Mouse (Mus musculus) left cerebral cortex, adult 8-10 months (tissue): ENCODE results near the gene Hes2. TPM values are rescaled to one million over a fixed set of nuclear protein-coding genes. Genes with fewer than 3 reads are reported as not detected.

Source experiments
- DNase-seq, 2 experiments: peaks; one replicate each; pipeline ENCODE4 v3.0.0; 2022; ENCODE audit warnings: low spot score in 2 of 2
- total RNA-seq, 4 experiments: library from RNA; stranded (reverse); gene quantifications; 2 replicates each; pipeline ENCODE4 v1.2.4; 2022

Gene Hes2
- total RNA-seq, 4 experiments from 2014 or later = not detected

DNA sequence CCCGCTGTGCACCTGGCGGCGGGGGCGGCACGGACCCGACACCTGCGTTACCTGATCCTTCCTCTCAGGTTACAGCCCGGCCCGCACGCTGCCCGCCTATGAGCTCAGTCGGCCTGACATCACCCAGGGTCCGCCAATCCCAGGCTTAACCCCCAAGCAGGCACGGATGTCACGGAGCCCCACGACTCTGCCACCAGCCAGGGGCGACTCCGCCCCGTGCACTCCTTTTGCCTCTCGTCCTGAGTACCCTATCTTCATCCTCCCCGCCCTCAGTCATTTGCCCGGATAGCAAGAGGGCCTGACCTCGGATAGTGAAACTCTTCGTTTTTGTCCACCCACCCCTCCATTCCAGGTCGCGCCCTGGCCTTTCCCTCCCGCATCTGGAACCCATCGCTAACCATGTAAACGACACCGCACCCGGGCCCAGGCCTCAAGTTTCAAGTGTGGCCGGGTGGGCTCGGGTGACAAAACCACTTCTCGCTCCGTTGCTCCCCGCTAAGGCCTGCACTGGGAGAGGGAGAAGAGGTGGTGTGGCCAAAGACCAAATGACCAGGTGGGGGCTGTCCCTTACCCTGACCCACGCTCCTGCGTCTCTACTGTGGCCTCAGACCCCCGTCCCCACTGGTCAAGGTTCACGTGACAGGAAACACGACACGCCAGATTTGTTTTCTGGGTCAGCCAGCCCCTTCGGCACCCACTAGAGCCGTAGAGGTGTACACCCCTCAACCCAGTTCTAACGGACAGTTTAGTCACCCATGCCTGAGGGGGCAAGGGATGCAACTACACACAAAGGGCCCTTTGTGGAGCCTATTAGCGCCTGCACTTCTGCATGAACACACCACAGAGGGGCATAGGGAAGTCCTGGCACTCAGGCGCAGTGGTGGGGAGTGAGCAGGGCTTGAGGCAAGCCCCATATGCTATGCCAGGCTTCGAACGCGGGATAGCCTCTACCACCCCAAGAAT is 26.6 kb upstream of the Hes2 start:
- no peak for DNase-seq

DNA sequence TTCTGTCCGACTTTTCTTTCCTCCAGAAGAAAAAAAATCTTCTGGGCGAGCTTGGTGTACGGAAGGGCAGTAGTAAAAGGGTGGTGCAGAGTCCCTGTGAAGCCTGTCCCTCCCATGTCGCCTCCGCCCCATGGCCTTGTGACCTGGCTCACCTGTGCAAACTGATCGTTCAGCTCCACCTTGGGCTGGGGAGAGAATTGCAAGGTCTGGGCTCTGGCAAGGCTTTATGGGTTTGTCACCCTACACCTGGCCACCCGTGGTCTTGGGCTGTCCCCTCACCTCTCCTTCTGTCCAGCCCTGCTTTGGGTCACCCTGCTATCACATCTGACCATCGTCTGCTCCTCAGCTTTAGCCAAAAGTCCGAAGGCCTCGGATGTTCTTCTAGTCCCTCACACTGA is 25.9 kb upstream of the Hes2 start:
- no peak for DNase-seq

DNA sequence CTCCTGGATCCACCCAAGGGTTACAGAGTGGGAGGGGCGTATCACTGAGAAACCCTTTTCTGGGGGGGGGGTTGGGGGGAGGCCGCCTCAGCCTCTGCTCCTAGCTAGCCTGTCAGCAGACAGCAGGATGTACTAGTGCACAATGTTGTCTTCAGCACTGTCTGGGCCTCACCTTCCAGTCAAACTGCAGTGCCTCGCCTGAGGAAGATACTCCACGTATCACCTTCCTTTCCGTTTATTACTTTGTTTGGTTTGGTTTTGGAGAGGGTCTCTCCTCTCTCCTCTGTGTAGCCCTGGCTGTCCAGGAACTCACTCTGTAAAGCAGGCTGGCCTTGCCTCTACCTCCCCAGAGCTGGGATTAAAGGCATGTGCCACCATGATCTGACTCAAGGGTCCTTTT is 25.5 kb upstream of the Hes2 start:
- DNase-seq = no peak

DNA sequence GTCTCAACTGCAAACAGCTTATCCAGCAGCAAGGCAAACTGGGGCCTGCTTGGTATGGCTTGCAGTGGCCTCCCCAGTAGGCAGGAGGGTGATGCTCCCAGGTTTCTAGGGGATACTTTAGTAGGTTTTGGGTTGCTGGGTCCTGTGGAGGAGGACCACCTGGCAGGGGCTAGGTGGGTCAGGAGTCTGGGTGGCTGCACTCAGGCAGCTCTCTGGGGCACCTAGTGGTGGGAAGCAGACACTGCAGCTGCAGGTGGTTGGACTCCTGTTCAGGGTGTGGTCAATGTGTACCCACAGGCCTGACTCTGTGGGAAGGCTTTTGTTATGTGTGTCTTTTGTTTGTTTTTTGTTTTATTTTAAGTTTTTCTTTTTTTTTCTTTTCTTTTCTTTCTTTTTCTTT is 24.2 kb upstream of the Hes2 start:
- no peak for DNase-seq

DNA sequence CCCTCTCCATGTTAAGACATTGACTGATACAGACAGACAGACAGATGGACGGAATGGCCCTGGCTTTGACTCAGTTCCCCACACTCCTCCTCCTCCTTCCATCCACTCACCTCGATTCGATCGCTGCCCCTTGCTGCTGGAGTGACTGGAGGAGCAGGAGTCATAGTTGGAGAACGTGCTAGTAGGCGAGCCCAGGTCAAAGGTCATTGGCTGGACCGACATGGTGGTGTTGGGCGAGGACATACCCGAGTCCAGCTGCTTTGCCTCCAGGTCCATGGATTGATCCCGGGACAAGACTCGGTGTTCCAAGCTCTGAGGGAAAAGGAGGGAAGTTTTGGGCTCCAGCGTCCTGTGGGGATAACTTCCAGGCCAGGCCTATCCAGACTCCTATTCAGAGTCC is 23.3 kb upstream of the Hes2 start:
- DNase-seq = no peak

DNA sequence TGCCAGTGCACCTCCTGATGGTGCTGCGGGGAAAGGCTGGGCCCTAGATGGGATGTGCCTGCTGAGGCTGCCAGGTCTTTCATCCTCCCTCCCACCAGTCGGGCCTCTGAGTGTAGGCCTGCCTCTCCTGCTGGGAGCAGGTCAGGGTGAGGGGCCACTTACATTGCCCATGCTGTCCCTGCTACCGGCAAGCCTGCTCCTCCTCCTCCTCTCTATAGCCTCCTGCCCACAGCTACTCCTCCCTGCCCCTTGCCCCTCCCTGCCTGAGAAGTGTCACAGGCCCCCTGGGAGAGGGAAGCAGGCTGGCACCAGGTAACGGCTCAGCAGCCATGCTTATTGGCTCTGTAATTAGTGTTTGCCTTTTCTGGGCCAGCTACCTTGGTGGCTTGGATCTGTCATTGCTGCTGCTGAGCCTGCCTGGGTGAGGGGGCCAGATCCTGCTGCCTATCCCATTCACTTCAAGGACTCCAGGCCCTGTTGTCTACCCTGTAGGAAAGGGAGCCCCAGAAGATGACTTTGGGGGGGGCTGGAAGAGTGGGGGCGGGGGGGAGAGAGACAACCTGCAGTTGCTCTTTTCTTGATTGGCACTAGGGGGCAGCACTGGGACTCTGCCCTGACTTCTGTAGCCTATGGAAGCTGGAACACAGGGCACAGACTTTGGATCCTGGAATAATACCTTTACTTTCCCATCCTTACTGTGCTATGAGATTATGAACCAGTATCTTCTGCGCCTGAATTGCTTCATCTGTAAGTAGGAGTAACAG is 22.4 kb upstream of the Hes2 start:
- DNase-seq = no peak

DNA sequence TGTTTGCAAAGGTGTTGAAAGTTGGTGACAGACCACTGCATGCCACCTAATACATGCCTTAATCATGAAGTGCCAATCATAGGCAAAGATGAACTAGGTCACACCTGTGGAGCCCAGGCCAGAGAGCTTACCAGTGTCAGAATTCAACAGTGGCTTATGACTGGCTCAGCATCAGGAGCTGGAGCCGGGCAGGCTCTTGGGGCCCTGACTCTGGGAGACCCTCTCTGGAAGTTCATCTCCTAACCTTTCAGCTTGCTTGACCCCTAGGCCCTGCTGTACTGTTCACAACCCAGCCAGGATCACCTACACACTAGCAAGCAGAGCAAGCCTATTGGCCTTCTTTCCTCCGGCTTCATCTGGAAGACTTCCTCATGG is 21.8 kb upstream of the Hes2 start:
- DNase-seq = no peak

DNA sequence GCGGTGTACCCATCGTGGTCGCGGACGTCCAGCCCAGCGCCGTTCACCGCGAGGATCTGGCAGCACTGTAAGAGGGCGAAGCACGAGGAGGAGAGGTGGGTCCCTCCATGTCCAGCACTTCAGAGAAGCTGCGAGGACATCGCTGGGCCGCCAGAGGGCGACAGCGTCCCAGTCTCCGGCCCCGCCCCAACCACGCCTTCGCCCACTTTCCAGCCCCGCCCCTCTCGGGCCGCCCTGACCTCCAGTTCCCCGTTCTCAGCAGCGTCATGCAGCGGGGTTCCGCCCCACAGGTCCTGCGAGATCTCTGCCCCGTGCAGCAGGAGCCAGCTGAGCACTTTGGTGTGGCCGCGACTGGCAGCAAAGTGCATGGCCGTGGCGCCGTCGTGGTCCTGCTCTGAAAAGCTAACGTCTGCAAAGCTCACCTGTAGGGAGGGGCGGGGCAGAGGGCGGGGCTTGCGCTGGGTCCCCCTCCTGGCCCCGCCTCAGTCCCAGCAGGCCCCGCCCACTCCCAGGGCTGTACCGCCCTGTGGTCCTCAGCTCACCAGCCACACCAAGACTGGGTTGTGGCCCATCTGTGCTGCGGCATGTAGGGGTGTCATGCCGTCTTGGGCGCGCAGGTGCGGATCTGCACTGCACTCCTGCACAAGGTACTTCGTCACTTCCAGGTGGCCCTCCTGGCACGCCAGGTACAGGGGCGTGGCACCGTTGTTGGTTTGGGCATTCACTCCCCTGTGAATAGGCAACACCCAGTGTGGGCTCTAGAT is 20.0 kb upstream of the Hes2 start:
- peak in 1 of 2 experiments; percentile 68 for DNase-seq

DNA sequence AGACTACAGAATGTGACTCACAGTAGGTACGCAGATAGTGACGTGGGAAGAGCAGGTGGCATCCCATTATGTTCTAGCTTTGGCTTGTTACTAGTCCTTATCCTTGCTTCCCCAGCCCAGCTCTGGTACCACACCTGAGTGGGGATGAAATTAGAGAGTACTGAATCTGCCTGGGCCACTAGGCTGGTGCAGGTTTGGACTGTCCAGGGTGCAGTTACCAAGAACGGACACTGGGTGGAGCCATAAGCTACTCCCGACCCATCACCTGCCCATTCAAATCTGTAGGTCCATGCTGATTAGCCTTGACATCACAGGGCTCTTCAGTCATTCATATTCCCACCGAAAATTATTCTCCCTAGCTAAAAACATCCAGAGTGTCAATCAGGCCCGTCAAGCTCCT is 18.2 kb upstream of the Hes2 start:
- no peak for DNase-seq

DNA sequence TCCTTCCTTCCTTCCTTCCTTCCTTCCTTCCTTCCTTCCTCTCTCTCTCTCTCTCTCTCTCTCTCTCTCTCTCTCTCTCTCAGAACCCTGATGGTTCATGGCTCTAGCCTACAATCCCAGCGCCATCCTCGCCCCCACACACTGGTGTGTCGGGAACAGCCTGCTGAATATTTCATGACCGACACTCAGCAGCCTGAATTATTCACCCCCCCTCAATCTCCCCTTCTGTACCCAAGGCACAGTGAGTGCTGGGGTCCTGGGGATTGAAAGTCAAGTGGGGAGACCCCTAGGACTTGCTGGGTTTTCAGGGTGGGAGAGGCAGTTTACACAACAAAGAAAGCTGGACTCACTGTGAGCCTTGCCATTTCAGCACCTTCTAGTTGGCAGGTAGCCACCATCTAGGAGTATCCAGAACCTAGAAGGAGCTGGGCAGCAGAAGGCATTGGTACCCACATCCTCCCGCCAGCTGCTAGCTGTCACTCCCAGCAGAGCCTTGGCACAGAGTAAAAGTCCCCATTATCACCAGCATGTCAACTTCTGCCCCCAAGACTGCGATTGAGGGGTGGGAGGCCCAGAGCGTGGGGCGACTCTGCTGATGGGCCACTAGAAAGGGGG is 17.0 kb upstream of the Hes2 start:
- no peak for DNase-seq

DNA sequence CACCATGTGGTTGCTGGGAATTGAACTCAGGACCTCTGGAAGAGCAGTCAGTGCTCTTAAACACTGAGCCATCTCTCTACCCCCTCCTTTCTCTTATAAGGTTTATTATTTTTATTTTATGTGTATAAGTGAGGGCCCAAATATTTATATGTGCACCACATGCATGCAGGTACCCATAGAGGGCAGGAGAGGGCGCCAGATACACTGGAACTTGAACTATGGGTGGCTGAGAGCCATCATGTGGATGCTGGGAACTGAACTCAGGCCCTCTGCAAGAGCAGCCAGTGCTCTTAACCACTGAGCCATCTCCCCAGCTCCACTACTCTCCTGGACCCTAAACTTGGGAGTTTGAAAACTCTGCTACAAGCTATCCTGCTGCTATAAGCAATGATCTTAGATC is 15.0 kb upstream of the Hes2 start:
- no peak for DNase-seq

DNA sequence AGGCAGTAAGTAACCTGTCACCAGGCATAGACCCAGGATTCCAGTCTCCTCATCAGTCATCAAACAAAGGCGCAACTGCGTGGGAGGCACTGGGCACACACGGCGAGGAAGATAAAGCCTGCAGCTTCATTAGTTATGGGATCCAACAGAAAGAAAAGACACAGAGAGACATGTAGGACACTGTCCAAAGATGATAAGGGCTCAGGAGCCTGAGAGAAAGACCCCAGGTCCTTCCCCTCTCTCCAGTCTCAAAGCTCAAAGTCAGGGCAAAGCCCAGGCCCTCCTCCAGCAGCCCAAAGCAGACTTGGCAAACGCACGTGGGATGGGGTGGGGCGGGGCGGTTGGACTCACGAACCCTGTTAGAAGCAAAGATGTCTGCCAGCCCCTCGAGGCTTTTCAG is 13.2 kb upstream of the Hes2 start:
- no peak for DNase-seq

DNA sequence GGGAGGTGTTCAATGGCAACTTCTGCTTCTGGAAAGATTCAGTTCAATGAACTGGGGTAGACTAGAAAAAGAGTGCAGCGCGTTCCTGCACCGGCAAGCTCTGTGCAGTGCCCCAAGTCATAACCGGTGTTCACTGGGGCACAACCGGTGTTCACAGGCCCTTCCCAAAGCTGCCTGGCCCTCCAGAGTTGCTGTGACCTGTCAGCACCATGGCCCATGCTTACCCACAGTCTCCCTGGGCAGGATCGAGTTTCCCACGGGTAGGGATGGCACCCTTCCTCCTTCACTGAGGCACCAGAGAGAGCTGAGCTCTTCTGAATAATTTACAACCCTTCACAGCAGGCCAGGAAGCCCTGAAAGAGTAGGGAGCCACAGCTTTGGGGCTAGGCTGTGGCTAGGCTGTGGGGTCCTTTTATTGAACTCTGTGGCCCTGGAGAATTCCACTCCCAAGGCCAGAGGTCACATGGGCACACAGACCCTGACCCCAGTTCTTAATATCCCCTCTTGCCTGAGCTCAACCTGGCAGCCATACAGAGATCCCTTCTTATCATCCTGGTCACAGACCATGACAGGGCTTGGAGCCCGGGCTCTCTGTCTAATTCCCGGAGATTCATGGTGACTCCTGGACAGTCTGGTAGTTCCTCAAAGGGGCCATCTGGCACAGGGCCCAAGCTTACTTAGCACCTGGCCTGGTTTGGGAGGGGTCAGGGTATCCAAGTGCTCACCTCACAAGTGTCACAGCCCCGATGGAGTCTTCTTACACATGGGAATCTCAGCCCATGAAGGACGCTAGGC is 12.4 kb upstream of the Hes2 start:
- DNase-seq = no peak

DNA sequence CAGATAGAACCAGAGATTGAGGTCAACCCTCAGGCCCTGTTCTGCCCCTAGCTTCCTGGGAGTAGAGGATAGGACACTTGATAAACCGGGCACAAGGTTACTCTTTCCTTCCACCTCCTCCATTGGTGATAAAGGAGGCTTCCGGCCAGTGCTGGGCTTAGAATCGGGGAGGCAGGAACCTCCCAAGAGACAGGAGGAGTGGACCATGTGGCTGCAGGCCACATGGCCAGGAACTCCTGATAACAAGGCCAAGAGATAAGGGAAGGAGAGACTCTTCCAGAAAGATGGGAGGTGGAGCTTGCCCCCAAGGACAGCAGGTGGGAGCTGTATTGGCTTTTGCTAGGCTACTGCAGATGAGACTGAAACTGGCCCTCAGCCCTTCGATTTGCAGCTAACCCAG is 8.1 kb upstream of the Hes2 start:
- DNase-seq = no peak

DNA sequence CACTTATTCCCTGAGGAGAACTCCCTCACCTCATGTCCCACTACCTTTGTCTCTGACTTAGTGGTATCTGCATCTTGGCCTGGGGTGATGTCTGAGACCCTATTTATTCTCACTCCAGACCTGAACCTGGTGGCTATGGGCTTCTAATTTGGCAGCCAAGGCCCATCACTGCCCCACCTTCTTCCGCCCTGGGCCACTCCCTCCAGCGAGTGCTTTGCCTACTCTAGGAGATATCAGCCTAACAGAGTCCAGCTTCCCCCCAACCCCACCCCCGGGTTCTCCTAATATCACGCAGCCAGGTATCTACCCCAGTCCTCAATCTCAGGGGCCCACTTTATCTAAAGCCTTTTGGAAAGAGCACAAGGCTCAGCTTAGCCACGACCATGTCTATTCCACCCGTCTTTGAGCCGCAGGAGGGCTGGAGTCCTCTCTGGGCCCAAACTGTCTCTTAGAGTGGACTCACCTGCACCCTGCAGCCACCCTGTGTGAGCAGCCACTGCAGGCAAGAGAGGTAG is 7.2 kb upstream of the Hes2 start:
- no peak for DNase-seq

DNA sequence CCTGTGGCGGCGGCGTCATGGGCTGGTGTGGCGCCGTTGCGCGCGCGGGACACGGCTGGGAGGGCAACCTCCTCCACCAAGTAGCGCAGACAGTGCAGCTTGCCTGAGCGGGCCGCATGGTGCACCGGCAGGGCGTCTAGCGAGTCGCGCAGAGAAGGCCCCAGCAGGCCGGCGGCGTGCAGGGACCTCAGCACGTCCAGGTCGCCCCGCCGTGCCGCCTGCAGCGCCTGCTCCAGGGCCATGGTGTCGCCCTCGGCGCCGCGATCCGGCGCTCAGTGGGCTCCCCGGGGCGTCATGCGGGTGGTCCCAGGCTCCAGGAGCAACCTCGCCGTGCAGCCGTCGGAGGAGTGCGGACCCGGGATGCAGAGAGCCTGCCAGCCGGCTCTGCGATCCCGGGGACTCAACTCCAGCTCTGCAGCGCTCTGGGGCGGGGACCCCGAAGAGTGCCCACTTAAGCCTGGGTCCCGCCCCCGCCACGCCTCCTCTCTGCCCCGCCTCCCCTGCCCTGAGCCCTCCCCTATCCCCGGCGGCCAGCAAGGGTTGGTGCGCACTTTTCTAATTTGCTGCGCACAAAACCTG is 6.6 kb upstream of the Hes2 start, which contains the start of gene Espn:
TSS of gene Espn (minus strand) at position 406 of the 579 bp plus-strand sequence.
- DNase-seq = no peak

DNA sequence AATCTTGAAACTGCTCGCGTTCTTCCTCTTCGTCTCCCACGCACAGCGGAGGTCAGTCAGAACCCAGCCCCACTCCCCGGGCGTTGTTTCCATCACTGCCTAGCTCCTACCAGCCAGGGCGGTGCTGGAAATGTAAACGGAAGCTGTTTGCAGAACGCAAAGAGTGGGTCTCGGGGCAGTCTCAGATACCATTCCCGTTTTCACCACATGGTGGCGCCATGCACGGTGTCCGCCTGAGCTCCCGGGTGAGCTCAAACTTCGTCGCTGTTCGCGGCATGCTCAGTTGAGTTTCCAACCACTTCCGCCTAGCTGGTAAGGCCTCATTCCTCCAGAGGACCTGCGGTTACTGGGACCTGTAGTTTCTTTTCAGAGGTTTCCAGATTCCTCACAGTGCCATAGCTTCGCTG is 4.9 kb upstream of the Hes2 start:
- DNase-seq = peak in 1 of 2 experiments; percentile 64

DNA sequence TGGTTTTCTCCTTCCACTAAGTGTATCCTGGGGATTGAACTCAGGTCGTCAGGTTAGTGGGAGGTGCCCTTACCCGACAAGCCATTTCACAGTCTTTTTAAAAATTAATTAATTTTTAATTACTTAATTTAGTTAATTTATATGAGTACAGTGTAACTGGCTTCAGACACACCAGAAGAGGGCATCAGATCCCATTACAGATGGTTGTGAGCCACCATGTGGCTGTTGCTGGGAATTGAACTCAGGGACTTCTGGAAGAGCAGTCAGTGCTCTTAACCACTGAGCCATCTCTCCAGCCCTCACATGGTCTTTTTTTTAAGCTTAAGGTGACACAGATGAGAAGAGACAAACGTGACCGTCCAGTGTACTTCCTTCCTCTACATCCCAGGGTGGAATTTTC is 3.6 kb upstream of the Hes2 start:
- DNase-seq = no peak

DNA sequence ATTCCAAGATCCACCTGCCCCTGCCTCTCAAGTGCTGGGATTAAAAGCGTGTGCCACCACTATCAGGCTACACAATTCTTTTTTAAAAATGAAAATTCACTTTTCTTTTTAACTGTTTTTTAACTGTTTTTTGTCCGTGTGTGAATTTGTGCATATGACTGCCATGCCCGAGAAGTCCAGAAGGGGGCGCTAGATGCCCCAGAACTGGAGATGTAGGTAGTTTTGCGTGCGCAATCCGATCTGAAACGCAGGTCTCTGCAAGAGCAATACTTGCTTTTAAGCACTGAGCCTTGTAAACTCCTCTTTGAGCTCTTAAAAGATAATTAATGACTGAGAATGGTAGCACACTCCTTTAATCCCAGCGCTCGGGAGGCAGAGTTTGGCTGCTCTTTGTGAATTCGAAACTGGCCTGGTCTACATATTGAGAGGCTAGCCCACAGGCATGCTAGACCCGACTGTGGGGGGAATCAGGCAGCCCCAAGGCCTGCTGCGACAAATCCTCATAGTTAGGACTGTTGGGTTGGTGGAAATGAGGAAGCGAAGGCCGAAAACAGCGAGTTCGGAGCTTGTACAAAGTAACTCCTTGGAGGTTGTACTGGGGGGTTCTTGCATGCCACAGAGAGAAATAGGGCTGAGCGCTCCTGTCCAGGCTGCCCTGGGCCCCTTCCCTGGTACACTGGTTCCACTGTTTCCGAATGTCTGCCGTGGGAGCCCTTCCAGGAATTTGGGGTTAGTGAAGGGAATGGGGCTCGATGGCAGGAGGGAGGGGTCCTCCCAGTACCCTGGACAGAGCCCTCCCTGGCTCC is 685 bp upstream of the Hes2 start:
- peak in 1 of 2 experiments; percentile 43 for DNase-seq
